Mouse (Mus musculus) myocyte (in vitro differentiated cells): ENCODE measurements around the gene Zscan26. TPM values are rescaled to one million over a fixed set of nuclear protein-coding genes. Genes with fewer than 3 reads are reported as not detected.
A peak's percentile ranks its signal among the peaks of the same experiment; 100 is the strongest.

Experiments used
- H3K27me3 ChIP-seq: one replicate; pipeline ENCODE4 v1.6.1; 2011; ENCODE audit not compliant: control insufficient read depth, insufficient read depth, insufficient read length
- H3K36me3 ChIP-seq: one replicate; pipeline ENCODE4 v1.6.1; 2011; ENCODE audit not compliant: control insufficient read depth, insufficient read depth
- H3K4me2 ChIP-seq: one replicate; pipeline ENCODE4 v1.6.1; 2011; ENCODE audit warnings: low read depth, control low read depth
- H3K4me3 ChIP-seq: one replicate; pipeline ENCODE4 v1.5.1; 2011; ENCODE audit warnings: mild to moderate bottlenecking, control low read depth, moderate library complexity
- H3K79me2 ChIP-seq: one replicate; pipeline ENCODE4 v1.6.1; 2011; ENCODE audit not compliant: control insufficient read depth, insufficient read depth
- H3ac ChIP-seq: one replicate; pipeline ENCODE4 v1.6.1; 2011; ENCODE audit not compliant: control insufficient read depth, insufficient read length
- CEBPB ChIP-seq: IDR thresholded peaks from 2 replicates; pipeline ENCODE4 v1.6.1; 2011; ENCODE audit warnings: mild to moderate bottlenecking, moderate library complexity; ENCODE audit not compliant: poor library complexity, insufficient read depth, severe bottlenecking
- E2F4 ChIP-seq: IDR thresholded peaks from one replicate; pipeline ENCODE4 v1.6.1; 2011; ENCODE audit warnings: mild to moderate bottlenecking, control low read depth, moderate library complexity; ENCODE audit not compliant: insufficient read depth
- MAX ChIP-seq: IDR thresholded peaks from one replicate; pipeline ENCODE4 v1.6.1; 2011; ENCODE audit warnings: low read depth, mild to moderate bottlenecking, control low read depth
- MYOD1 ChIP-seq, 3 experiments: IDR thresholded peaks; one replicate each; pipeline ENCODE4 v1.6.1; 2011; ENCODE audit warnings: control low read depth in 2 of 3, low read depth in 2 of 3, mild to moderate bottlenecking in 2 of 3, moderate library complexity in 1 of 3; ENCODE audit not compliant: insufficient read length in 2 of 3, control insufficient read depth in 1 of 3
- MYOG ChIP-seq, 3 experiments: IDR thresholded peaks; one replicate each; pipeline ENCODE4 v1.6.1; 2011; ENCODE audit warnings: control low read depth in 2 of 3, low read depth in 2 of 3, mild to moderate bottlenecking in 2 of 3; ENCODE audit not compliant: insufficient read length in 2 of 3, control insufficient read depth in 1 of 3, insufficient read depth in 1 of 3
- POLR2A ChIP-seq: IDR thresholded peaks from one replicate; pipeline ENCODE4 v1.6.1; 2011; ENCODE audit warnings: low read depth, mild to moderate bottlenecking, control low read depth, moderate library complexity; ENCODE audit not compliant: insufficient read length
- POLR2AphosphoS2 ChIP-seq: IDR thresholded peaks from one replicate; pipeline ENCODE4 v1.6.1; 2011; ENCODE audit warnings: low read depth, control low read depth; ENCODE audit not compliant: insufficient read length
- REST ChIP-seq: IDR thresholded peaks from one replicate; pipeline ENCODE4 v1.6.1; 2011; ENCODE audit warnings: mild to moderate bottlenecking, control low read depth, moderate library complexity; ENCODE audit not compliant: insufficient read depth, insufficient read length
- SRF ChIP-seq: IDR thresholded peaks from one replicate; pipeline ENCODE4 v1.6.1; 2011; ENCODE audit warnings: low read depth; ENCODE audit not compliant: control insufficient read depth, insufficient read length
- TCF12 ChIP-seq: IDR thresholded peaks from one replicate; pipeline ENCODE4 v1.6.1; 2011; ENCODE audit warnings: mild to moderate bottlenecking, control low read depth; ENCODE audit not compliant: poor library complexity, insufficient read depth, severe bottlenecking
- TCF3 ChIP-seq: IDR thresholded peaks from one replicate; pipeline ENCODE4 v1.6.1; 2011; ENCODE audit warnings: low read depth, control low read depth; ENCODE audit not compliant: insufficient read length
- USF1 ChIP-seq: IDR thresholded peaks from one replicate; pipeline ENCODE4 v1.6.1; 2011; ENCODE audit warnings: low read depth, mild to moderate bottlenecking, control low read depth, moderate library complexity
- polyA plus RNA-seq: library from polyadenylated mRNA; unstranded; fragments of >200 nt; fragmentation: generic; extraction: Trizol; gene quantifications from one replicate; pipeline ENCODE4 v1.2.1, GENCODE M21; 2012; ENCODE audit warnings: missing spikeins

The Zscan26 gene
- polyA plus RNA-seq, 1 experiment = 6.3 TPM

DNA sequence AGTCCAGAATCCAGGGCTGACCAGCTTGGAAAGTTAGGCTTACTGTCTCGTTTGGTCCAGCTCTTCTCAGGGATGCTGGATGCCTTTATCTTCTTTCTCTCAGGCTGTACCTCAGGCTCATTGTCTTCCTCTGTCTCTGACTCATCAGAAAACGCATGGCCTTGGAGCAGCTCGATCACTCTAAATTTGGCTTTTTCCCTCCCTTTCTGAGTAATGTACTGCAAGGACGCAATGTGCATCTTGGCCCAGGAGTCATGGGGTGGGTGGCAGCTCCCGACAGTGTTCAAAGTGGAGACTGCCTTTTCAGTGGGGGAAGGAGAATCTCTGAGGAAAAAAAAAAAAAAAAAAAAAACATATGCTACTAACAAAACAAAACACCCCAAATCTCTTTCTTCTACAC, 30.2 kb downstream of the Zscan26 start:
- TF ChIP-seq SRF = no peak
- no peak for TF ChIP-seq POLR2AphosphoS2
- TF ChIP-seq USF1 = no peak
- no peak for TF ChIP-seq TCF3
- no peak for TF ChIP-seq REST
- no peak for TF ChIP-seq MAX
- no peak for TF ChIP-seq MYOD1 (IDR thresholded peaks at IDR 0.05; ENCODE audit: control insufficient read depth in 1 of 3, insufficient read length in 2 of 3, low read depth in 2 of 3)
- TF ChIP-seq E2F4 = no peak
- TF ChIP-seq CEBPB = no peak
- TF ChIP-seq TCF12 = no peak
- TF ChIP-seq MYOG (IDR thresholded peaks at IDR 0.05; ENCODE audit: control insufficient read depth in 1 of 3, insufficient read depth in 1 of 3, insufficient read length in 2 of 3, low read depth in 2 of 3) = no peak
- TF ChIP-seq POLR2A = no peak
- Histone ChIP-seq H3K4me2 (no peak overlapping the region), H3K36me3 (no peaks in the 10 kb centered on the region), H3K4me3 (no peak overlapping the region), H3K79me2 (no peaks in the 10 kb centered on the region), H3ac (no peak overlapping the region), H3K27me3 (no peaks in the 10 kb centered on the region)

DNA sequence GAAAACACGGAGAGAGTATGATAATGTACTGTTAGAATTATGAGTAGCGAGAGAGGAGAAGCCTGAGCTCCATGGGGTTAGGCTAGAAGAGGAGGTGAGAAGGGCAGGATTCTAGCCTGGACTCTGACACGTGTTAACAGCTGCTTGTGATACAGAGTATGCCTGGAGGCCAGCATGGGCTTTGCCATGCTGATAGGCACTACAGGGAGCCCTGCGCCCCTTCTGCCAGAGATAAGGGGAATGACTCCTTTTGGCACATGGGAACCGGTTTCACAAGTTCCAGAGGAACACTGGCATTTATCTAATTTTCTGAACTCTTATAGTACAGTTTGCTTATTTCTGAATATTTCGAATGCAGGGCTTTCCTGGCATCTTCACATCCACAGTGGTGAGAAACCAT, 34.7 kb downstream of the Zscan26 start:
- no peaks in the 10 kb centered on the region for H3K27me3 ChIP-seq
- TF ChIP-seq MYOG (IDR thresholded peaks at IDR 0.05; ENCODE audit: control insufficient read depth in 1 of 3, insufficient read depth in 1 of 3, insufficient read length in 2 of 3, low read depth in 2 of 3) (peak in 1 of 3 experiments; percentile 16), CEBPB (no peak), MAX (no peak), REST (no peak), POLR2A (no peak), TCF3 (no peak), MYOD1 (IDR thresholded peaks at IDR 0.05; ENCODE audit: control insufficient read depth in 1 of 3, insufficient read length in 2 of 3, low read depth in 2 of 3) (peak in 2 of 3 experiments; percentile 76 to 80), TCF12 (no peak), POLR2AphosphoS2 (no peak), USF1 (no peak), SRF (no peak), E2F4 (no peak)
- H3K4me3 ChIP-seq = no peak overlapping the region
- no peaks in the 10 kb centered on the region for H3K36me3 ChIP-seq
- no peaks in the 10 kb centered on the region for H3K79me2 ChIP-seq
- peak overlapping the region; percentile 27 for H3K4me2 ChIP-seq
- no peak overlapping the region for H3ac ChIP-seq

DNA sequence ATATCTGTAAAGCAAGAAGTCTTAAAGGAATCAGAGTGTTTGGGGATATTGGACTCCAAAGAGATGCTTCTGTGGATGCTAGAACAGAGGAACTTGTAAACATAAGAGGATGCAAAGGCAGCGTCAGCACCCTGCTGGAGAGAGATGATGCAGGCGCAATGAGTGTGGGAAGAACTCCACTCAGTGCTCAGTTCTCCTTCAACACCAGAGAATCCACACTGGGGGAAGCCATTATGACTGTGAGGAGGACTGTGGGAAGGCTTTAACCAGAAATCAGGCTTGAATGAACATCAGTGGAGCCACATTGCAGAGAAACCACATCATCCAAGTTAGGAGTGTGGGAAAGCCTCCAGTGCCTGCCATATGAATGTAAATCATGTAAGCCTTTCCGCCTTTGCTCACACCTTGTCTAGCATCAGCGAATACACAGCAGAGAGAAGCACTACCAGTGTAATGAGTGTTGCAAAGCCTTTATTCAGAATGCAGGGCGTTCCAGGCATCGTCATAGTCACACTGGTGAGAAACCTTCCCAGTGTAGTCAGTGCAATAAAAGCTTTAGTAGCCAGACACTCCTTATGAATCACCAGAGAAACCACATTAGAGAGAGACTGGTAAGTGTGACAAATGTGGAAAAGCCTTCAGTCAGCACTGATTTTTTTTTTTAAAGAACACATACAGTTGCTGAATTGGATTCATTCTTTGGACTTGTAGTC, 36.1 kb downstream of the Zscan26 start:
- no peak for TF ChIP-seq USF1
- TF ChIP-seq E2F4 = no peak
- no peak for TF ChIP-seq MAX
- no peak for TF ChIP-seq SRF
- no peak for TF ChIP-seq TCF3
- TF ChIP-seq MYOD1 (IDR thresholded peaks at IDR 0.05; ENCODE audit: control insufficient read depth in 1 of 3, insufficient read length in 2 of 3, low read depth in 2 of 3) = no peak
- no peaks in the 10 kb centered on the region for H3K79me2 ChIP-seq
- H3K4me3 ChIP-seq = no peak overlapping the region
- H3K27me3 ChIP-seq = no peaks in the 10 kb centered on the region
- peak overlapping the region; percentile 56 for H3K4me2 ChIP-seq
- H3K36me3 ChIP-seq = no peaks in the 10 kb centered on the region
- no peak overlapping the region for H3ac ChIP-seq

DNA sequence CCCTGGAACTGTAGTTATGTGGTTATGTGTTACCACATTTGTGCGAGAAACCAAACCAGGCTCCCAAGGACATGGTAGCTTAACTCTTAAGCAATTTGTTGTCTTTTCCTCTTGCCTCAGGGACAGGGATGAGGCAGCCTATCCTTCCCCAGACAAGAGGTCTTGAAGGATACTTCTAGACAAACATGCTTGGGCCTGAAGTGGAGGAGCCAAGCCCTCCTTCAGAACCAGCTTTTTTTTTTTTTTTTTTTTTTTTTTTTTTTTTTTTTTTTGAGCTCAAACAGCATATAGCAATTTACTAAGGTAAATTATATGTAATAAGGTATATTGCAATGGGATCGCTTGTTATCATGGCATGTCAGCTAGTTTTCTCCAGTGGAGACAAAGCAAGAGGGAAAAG, 37.8 kb downstream of the Zscan26 start:
- H3K79me2 ChIP-seq = no peaks in the 10 kb centered on the region
- TF ChIP-seq REST (no peak), USF1 (no peak), MAX (no peak), TCF3 (no peak), CEBPB (no peak), MYOD1 (IDR thresholded peaks at IDR 0.05; ENCODE audit: control insufficient read depth in 1 of 3, insufficient read length in 2 of 3, low read depth in 2 of 3) (no peak), SRF (no peak), POLR2A (no peak), E2F4 (no peak), POLR2AphosphoS2 (no peak), MYOG (IDR thresholded peaks at IDR 0.05; ENCODE audit: control insufficient read depth in 1 of 3, insufficient read depth in 1 of 3, insufficient read length in 2 of 3, low read depth in 2 of 3) (no peak), TCF12 (no peak)
- no peaks in the 10 kb centered on the region for H3K36me3 ChIP-seq
- H3K4me2 ChIP-seq = no peak overlapping the region
- no peak overlapping the region for H3K4me3 ChIP-seq
- no peaks in the 10 kb centered on the region for H3K27me3 ChIP-seq
- no peak overlapping the region for H3ac ChIP-seq
